Mouse (Mus musculus): ENCODE data around the gene 4931422A03Rik.

4931422A03Rik gene

GRCm38 (mm10) chr2:103970041-103970790, 57.9 kb downstream of the 4931422A03Rik start:
- DNase-seq (ENCODE audit: extremely low spot score, low spot score) = peak; percentile 74

GRCm38 (mm10) chr2:103969437-103970040, 58.6 kb downstream of the 4931422A03Rik start:
- peak; percentile 78 for DNase-seq (ENCODE audit: extremely low spot score, low spot score)

- no peak for DNase-seq (ENCODE audit: extremely low spot score, low spot score)
Observed at GRCm38 (mm10) chr2:103968919-103969436, 59.2 kb downstream of the 4931422A03Rik start.

GRCm38 (mm10) chr2:103968186-103968585, 60.0 kb downstream of the 4931422A03Rik start:
- no peak for DNase-seq (ENCODE audit: extremely low spot score, low spot score)

GRCm38 (mm10) chr2:103965391-103965790, 62.8 kb downstream of the 4931422A03Rik start:
- DNase-seq (ENCODE audit: extremely low spot score, low spot score) = no peak

GRCm38 (mm10) chr2:103962349-103962748, 65.8 kb downstream of the 4931422A03Rik start:
- DNase-seq (ENCODE audit: extremely low spot score, low spot score) = no peak

- no peak for DNase-seq (ENCODE audit: extremely low spot score, low spot score)
Observed at GRCm38 (mm10) chr2:103959574-103959973, 68.6 kb downstream of the 4931422A03Rik start.

- no peak for DNase-seq (ENCODE audit: extremely low spot score, low spot score)
Observed at GRCm38 (mm10) chr2:103959066-103959465, 69.1 kb downstream of the 4931422A03Rik start.

- no peak for DNase-seq (ENCODE audit: extremely low spot score, low spot score)
Observed at GRCm38 (mm10) chr2:103958634-103959033, 69.5 kb downstream of the 4931422A03Rik start.

- no peak for DNase-seq (ENCODE audit: extremely low spot score, low spot score)
Observed at GRCm38 (mm10) chr2:103957649-103958546, 70.3 kb downstream of the 4931422A03Rik start, which contains the start of gene Lmo2. TSS of gene Lmo2 (plus strand) at chr2:103957986.

- DNase-seq (ENCODE audit: extremely low spot score, low spot score) = no peak
Observed at GRCm38 (mm10) chr2:103956867-103957266, 71.3 kb downstream of the 4931422A03Rik start.

GRCm38 (mm10) chr2:103955714-103956113, 72.4 kb downstream of the 4931422A03Rik start:
- DNase-seq (ENCODE audit: extremely low spot score, low spot score) = no peak

GRCm38 (mm10) chr2:103953050-103953835, 74.9 kb downstream of the 4931422A03Rik start:
- no peak for DNase-seq (ENCODE audit: extremely low spot score, low spot score)

- no peak for DNase-seq (ENCODE audit: extremely low spot score, low spot score)
Observed at GRCm38 (mm10) chr2:103947982-103948655, 80.0 kb downstream of the 4931422A03Rik start.

GRCm38 (mm10) chr2:103946892-103947291, 81.3 kb downstream of the 4931422A03Rik start:
- DNase-seq (ENCODE audit: extremely low spot score, low spot score) = no peak

- DNase-seq (ENCODE audit: extremely low spot score, low spot score) = no peak
Observed at GRCm38 (mm10) chr2:103945571-103946092, 82.5 kb downstream of the 4931422A03Rik start.

- DNase-seq (ENCODE audit: extremely low spot score, low spot score) = no peak
Observed at GRCm38 (mm10) chr2:103944859-103945258, 83.3 kb downstream of the 4931422A03Rik start.

GRCm38 (mm10) chr2:103941085-103941484, 87.1 kb downstream of the 4931422A03Rik start:
- DNase-seq (ENCODE audit: extremely low spot score, low spot score) = no peak

GRCm38 (mm10) chr2:103939003-103939402, 89.2 kb downstream of the 4931422A03Rik start:
- no peak for DNase-seq (ENCODE audit: extremely low spot score, low spot score)

GRCm38 (mm10) chr2:103938573-103938972, 89.6 kb downstream of the 4931422A03Rik start:
- no peak for DNase-seq (ENCODE audit: extremely low spot score, low spot score)

Data from neural tube, embryonic 10.5 days (tissue).